Mouse (Mus musculus): ENCODE data around the gene Dclre1b. TPM values are rescaled to one million over a fixed set of nuclear protein-coding genes. Genes with fewer than 3 reads are reported as not detected.
"Not testable (repeated sequence)": the region's sequence is repeated elsewhere in the genome, so short reads cannot be mapped to it uniquely, and the experiment has no call there.

The Dclre1b gene
- 18.5 and 20.6 TPM in 2 replicates for polyA plus RNA-seq (2015; fragmentation: Nextera tagmentation; extraction: Ambion mirVana)

DNA sequence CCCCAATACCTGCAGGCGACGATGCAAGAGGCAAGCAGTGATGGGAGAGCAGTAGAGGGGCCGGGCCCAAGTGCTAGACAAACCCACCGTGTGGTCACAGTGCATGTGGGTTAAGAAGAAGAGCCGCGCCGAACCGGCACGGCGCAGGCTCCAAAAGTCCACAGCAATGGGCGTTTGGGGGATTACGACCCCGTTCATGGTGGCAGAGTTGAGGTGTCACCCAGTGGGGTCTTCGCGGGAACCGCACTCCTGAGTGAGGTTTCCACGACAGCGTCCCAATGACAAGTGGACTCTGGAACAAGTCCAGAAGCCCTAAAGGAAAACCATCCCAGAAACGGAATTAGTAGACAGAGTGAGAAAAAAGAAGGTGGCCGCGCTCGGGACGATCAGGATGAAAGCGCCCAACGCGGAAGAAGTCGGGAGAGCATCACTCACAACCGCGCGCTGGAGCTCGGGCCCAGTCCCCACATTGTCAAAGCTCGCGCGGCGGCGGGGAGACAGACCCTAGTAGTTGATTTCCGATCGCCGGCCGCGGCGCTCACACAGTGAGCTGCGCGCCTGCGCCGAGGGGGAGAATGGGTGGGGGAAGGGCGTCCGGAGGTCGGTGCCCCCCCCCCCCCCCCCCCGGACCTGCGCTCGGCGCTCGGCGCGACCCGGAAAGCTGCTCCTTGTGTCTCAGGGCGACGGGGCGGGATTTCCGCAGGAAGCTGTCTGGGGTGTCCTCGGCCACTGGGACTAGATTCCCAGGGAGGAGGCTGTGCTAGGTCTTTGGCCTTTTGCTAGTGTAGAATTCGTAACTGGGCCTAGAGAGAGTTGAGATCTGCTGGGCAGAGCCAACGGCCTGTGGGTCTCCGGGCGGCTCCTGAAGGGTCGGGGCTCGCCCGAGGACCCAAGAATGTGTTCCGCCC, at the start of gene Dclre1b, which contains the start of the genes Ap4b1 and Gm43064:
Gene Dclre1b, minus strand, starts transcription at position 554 of the 908 bp plus-strand sequence.
Gene Ap4b1, plus strand, starts transcription at position 630 of the 908 bp plus-strand sequence.
Gene Gm43064, plus strand, starts transcription at position 683 of the 908 bp plus-strand sequence.
- H3K27ac ChIP-seq (replicated peaks): peak within 1 kb of the TSS; percentile 92
- peak within 1 kb of the TSS; percentile 58 for H3K4me3 ChIP-seq (replicated peaks)
- WGBS: under 1% methylated on average over 61 of the region's 70 CpGs
- no peaks in the 10 kb centered on the region for H3K9me3 ChIP-seq (replicated peaks)
- peaks cover 18% of the 10 kb centered on the region for H3K36me3 ChIP-seq
- peak; percentile 96 for ATAC-seq (ENCODE audit: low FRiP score)
- H3K9ac ChIP-seq (replicated peaks): peak within 1 kb of the TSS; percentile 80
- H3K4me2 ChIP-seq: peak within 1 kb of the TSS; percentile 75
- H3K27me3 ChIP-seq (replicated peaks): no peaks in the 10 kb centered on the region
- peaks cover 20% of the 10 kb centered on the region for H3K4me1 ChIP-seq

DNA sequence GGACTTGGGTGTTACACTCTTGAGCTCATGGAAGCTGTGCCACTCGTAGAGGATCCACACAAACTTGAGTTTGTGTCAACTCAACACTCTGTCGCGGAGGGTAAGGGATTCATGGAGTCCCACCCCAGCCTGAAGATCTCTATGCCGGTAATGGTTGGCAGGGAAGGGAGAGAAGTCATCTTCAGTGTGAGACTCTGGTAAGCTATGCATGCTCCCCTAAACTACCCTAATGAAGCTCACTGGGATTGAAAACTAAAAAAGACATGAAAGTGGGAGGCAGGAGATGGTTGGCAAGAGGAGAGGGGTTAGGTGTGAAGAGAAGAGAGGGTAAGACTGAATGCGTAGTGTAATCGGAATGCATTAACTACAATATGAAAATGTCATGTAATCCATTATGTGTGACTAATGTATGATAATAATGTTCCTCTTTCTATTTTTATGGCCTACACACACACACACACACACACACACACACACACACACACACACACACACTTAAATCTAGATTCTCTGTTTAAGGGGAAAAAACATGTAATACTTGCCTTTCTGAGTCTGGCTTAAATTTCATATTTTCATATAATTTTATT, 48.8 kb upstream of the Dclre1b start:
- WGBS: 91% methylated on average over 6 of the region's 6 CpGs

DNA sequence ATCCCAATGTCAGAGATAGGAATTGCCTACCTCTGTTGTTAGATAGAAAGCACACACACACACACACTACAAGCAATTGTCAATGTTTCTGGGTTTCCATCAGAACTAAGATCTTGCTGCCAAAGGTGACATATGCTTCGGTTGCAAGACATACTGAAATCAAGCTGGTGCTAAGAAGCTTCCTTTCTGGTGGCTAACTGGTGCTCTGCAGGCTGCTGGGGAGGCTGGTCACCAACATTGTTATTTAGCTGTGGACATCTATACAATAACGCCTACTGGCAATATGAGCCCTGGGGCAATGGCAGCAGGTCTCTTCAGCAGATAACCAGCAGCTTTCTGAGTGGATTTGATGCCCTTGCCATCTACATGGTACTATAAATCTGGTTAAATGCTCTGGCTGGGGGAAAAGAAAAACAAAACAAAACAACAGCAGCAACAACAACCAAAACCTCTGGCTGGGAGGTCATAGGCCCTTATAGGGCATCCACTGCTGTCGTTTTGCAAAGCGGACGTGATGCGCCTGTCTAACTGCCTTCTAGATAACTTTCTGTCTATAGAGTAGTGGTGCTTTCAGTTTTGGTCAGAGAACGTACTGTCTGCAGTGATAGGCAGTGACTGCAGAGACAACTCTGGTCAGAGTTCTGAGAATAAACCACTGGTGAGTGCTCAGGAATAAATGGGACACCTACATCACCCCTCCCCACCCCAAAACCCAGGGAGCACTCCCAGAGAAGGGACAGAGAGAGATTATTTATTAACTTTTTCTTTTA, 48.0 kb upstream of the Dclre1b start:
- no peaks in the 10 kb centered on the region for H3K27me3 ChIP-seq (replicated peaks)
- no peak overlapping the region for H3K4me3 ChIP-seq (replicated peaks)
- H3K9me3 ChIP-seq (replicated peaks): no peaks in the 10 kb centered on the region
- no peak overlapping the region for H3K9ac ChIP-seq (replicated peaks)
- no peaks in the 10 kb centered on the region for H3K36me3 ChIP-seq
- no peak overlapping the region for H3K27ac ChIP-seq (replicated peaks)
- WGBS: 91% methylated on average over 7 of the region's 7 CpGs
- H3K4me2 ChIP-seq: no peak overlapping the region
- no peak for ATAC-seq (ENCODE audit: low FRiP score)
- no peaks in the 10 kb centered on the region for H3K4me1 ChIP-seq

More for the DNA sequence above, 48.8 kb upstream of the Dclre1b start:
- Histone ChIP-seq H3K4me3 (replicated peaks) (no peak overlapping the region), H3K36me3 (no peaks in the 10 kb centered on the region), H3K4me1 (no peaks in the 10 kb centered on the region), H3K9me3 (replicated peaks) (no peaks in the 10 kb centered on the region), H3K4me2 (no peak overlapping the region), H3K27ac (replicated peaks) (no peak overlapping the region), H3K9ac (replicated peaks) (no peak overlapping the region), H3K27me3 (replicated peaks) (no peaks in the 10 kb centered on the region)
- ATAC-seq (ENCODE audit: low FRiP score): no peak

DNA sequence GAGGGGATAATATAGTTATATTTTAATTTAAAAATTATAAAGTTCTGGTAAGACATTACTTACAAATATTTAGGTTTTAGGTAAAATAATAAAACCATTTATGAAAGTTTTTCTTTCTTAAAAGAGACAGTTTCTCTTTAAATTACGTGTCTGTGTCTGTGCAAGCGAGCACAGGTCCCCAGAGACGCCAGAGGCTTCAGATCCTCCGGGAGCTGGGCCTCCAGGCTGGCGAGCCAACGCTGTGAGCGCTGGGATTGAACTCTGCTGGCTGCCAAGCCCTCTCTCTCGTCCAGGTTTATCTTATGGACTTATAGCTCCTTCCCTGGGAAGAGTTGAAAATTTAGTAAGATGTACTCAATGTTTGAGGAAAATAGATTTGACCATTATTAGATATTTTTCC, 44.6 kb upstream of the Dclre1b start:
- no peak for ATAC-seq (ENCODE audit: low FRiP score)

DNA sequence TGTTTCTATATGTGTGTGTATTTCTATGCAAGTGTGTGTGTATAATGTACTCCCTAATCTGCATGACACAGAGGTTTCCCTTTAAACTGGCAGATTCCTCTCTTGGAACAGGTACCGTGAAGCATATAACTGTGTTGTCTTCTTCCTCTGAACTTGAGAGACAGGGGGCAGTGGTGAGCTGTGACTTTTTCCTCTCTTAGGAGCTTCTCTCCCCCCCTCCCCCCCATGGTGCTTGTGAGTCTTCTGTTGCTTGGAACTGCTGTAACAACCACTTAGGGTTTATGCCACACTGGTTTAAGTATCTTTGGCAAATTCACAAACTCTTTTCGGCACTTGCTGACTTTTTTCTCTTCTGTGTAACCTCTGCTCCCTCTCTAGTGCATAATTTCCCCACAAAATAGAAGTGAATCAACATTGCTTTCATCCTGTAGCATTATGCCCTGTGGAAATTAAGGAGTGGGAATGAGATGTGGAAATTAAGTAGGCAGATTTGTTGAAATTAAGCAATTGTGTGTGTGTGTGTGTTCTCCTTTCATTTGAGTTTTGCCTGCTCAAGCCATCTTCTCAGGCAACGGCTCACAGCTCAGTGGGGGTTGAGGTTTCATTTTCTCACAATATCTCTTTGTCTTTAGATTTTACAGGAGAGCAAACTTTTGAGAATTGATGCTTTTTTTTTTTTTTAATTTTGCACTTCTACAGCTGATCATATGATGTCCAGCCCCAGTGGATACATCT, 43.5 kb upstream of the Dclre1b start:
- Histone ChIP-seq H3K4me2 (no peak overlapping the region), H3K4me3 (replicated peaks) (no peak overlapping the region)
- no peak for ATAC-seq (ENCODE audit: low FRiP score)

More for the DNA sequence above, 44.6 kb upstream of the Dclre1b start:
- Histone ChIP-seq H3K27me3 (replicated peaks) (no peaks in the 10 kb centered on the region), H3K9ac (replicated peaks) (no peak overlapping the region), H3K9me3 (replicated peaks) (no peaks in the 10 kb centered on the region), H3K4me1 (no peaks in the 10 kb centered on the region), H3K27ac (replicated peaks) (no peak overlapping the region), H3K4me2 (no peak overlapping the region), H3K36me3 (no peaks in the 10 kb centered on the region), H3K4me3 (replicated peaks) (no peak overlapping the region)
- 58% methylated on average over 8 of the region's 8 CpGs for WGBS

DNA sequence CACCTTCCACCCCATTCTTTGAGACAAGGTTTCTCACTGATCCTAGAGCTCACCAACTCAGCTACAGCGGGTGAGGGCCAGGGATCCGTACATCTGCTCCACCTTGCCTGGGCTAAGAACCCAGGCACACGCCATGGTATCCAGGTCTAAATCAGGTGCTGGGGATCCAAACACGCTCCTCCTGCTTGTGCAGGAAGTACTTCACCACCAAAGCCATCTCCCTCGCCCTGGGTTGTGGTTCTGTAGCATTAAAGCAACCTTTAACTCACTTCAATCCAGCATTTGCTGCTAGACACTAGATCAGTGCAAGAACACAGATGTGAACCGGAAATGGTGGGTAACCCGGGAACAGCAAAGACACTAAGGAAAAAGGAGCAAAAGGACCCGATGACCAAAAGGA, 42.6 kb upstream of the Dclre1b start:
- Histone ChIP-seq H3K4me3 (replicated peaks) (no peak overlapping the region), H3K4me1 (no peaks in the 10 kb centered on the region), H3K9me3 (replicated peaks) (no peaks in the 10 kb centered on the region), H3K9ac (replicated peaks) (no peak overlapping the region), H3K27ac (replicated peaks) (no peak overlapping the region), H3K4me2 (no peak overlapping the region), H3K36me3 (no peaks in the 10 kb centered on the region), H3K27me3 (replicated peaks) (no peaks in the 10 kb centered on the region)
- WGBS: 90% methylated on average over 8 of the region's 8 CpGs
- no peak for ATAC-seq (ENCODE audit: low FRiP score)

More for the DNA sequence above, 43.5 kb upstream of the Dclre1b start:
- Histone ChIP-seq H3K36me3 (no peaks in the 10 kb centered on the region), H3K27me3 (replicated peaks) (no peaks in the 10 kb centered on the region), H3K9ac (replicated peaks) (no peak overlapping the region), H3K9me3 (replicated peaks) (no peaks in the 10 kb centered on the region), H3K4me1 (no peaks in the 10 kb centered on the region), H3K27ac (replicated peaks) (no peak overlapping the region)
- WGBS: 59% methylated on average over 3 of the region's 3 CpGs

DNA sequence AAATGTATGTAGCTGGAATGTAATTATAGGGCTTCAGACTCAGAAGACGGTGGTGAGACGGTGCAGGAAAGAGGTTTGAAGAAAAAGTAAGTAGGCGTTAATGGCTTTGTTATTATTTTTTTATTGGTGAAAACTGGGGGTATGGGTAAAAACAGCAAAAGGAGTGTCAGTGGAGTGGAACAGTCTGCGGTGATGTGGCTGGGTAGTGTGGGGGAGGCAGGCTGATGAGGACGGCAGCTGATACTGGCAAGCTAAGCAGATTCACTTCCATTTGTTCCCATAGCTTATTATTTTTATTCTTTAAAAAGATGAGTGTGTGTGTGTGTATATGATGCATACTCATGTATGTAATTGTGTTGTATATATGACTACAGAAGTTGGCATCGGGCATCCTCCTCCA, 42.2 kb upstream of the Dclre1b start:
- Histone ChIP-seq H3K4me3 (replicated peaks) (no peak overlapping the region), H3K27me3 (replicated peaks) (no peaks in the 10 kb centered on the region), H3K27ac (replicated peaks) (no peak overlapping the region), H3K36me3 (no peaks in the 10 kb centered on the region), H3K4me1 (no peaks in the 10 kb centered on the region), H3K4me2 (no peak overlapping the region), H3K9me3 (replicated peaks) (no peaks in the 10 kb centered on the region), H3K9ac (replicated peaks) (no peak overlapping the region)
- WGBS: 92% methylated on average over 6 of the region's 6 CpGs
- ATAC-seq (ENCODE audit: low FRiP score): no peak

DNA sequence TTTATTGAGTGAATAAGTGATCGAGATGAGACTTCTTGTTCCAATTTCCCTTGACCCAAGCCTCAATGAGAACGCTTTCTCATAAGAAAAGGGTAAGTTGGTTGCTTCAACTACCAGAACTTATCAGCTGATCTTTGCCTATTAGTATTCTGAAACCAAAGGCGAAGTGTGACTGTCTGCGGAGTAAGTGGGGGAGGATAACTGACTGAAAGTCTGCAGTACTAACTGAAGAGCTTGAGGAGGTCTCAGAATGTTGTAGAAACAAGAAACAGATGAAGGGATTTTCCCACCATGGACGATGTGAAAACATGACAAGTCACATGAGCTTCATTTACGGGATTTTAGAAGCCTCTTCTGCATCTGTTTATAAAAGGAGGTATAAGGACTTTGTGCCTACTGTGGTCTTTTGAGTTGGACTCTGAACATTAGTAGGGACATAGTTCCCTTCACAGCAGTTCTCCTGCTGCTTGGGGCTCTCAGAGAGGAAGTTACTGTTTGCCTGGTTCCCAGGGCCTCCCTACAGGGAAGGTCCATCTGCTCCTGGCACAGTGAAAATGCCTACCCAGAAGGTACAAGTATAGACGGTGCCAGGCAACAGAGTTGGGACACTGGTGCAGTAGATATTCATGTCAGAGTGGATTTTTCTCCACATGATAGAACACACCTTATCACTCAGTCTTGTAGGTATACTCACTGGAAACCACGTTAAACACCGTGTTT, 41.6 kb upstream of the Dclre1b start:
- no peak overlapping the region for H3K9ac ChIP-seq (replicated peaks)
- no peaks in the 10 kb centered on the region for H3K36me3 ChIP-seq
- no peaks in the 10 kb centered on the region for H3K27me3 ChIP-seq (replicated peaks)
- H3K4me2 ChIP-seq: no peak overlapping the region
- H3K27ac ChIP-seq (replicated peaks): no peak overlapping the region
- 87% methylated on average over 9 of the region's 9 CpGs for WGBS
- no peaks in the 10 kb centered on the region for H3K4me1 ChIP-seq
- ATAC-seq (ENCODE audit: low FRiP score): no peak
- H3K4me3 ChIP-seq (replicated peaks): no peak overlapping the region
- H3K9me3 ChIP-seq (replicated peaks): no peaks in the 10 kb centered on the region

DNA sequence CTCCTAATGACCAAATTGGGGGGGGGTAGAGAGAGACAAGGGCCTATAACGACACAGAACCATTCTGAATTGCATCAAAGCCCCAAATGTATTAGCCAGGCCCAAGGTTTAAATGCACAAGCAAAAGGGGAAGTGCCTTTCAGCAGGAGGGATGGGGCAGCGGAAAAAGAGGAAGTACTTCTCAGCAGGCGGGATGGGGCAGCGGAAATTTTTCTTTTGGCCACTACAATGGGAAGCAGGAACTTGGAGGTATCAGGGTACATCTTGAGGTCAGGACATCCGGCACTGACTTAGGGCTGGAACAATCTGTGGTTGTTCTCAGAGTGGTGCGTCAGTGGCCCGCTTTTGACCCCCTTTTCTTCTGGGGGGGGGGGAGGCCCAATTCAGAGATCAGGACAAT, 31.7 kb upstream of the Dclre1b start:
- not testable (repeated sequence) for H3K36me3 ChIP-seq; H3K4me3 ChIP-seq (replicated peaks); H3K27ac ChIP-seq (replicated peaks); ATAC-seq (ENCODE audit: low FRiP score); H3K4me2 ChIP-seq; H3K9me3 ChIP-seq (replicated peaks); H3K27me3 ChIP-seq (replicated peaks); H3K4me1 ChIP-seq; H3K9ac ChIP-seq (replicated peaks)
- 90% methylated on average over 7 of the region's 7 CpGs for WGBS

DNA sequence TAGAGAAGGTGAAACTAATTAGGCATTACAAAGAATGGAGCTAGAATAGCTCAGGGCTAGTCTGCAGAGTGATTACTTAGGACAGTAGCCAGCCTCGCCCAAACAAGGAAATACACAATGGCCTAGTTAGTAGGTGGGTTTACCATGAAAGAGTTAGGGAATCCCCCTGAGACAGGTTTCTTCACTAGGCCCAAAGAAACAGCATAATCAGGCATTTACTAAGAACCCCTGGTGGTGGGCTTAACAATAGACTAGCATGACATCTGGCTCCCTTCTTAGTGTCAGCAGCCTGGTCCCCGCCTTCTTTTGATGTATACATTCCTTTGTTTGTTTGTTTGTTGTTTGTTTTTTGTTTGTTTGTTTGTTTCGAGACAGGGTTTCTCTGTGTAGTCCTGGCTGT, 31.0 kb upstream of the Dclre1b start:
- WGBS: 71% methylated on average over 3 of the region's 3 CpGs
- H3K9ac ChIP-seq (replicated peaks); H3K27me3 ChIP-seq (replicated peaks): not testable (repeated sequence)

More for the DNA sequence above, 31.0 kb upstream of the Dclre1b start:
- not testable (repeated sequence) for H3K4me3 ChIP-seq (replicated peaks); ATAC-seq (ENCODE audit: low FRiP score); H3K4me2 ChIP-seq; H3K9me3 ChIP-seq (replicated peaks); H3K36me3 ChIP-seq; H3K4me1 ChIP-seq; H3K27ac ChIP-seq (replicated peaks)
